Mouse (Mus musculus): ENCODE results near the gene Thrap3.
"Not testable (repeated sequence)": the region's sequence is repeated elsewhere in the genome, so short reads cannot be mapped to it uniquely, and the experiment has no call there.

The Thrap3 gene

DNA sequence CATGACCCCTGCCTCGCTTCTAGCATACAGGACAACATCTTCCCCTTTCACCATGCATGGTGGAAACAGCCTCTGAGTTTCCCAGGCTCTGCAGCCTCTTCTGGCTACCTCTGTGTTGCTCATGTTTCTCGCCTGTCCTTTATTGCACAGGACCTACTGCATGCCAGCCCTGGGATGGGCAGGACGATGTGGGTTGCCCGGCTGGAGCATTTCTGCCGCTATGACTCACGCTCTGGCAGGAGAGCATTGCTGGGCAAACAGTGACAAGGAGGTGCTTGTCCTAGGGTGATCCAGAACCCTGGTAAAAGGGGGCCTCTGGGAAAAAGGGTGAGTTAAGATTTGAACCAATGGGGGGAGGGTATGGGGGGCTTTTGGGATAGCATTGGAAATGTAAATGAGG lies 15.2 kb upstream of the Thrap3 start:
- DNase-seq: no peak

DNA sequence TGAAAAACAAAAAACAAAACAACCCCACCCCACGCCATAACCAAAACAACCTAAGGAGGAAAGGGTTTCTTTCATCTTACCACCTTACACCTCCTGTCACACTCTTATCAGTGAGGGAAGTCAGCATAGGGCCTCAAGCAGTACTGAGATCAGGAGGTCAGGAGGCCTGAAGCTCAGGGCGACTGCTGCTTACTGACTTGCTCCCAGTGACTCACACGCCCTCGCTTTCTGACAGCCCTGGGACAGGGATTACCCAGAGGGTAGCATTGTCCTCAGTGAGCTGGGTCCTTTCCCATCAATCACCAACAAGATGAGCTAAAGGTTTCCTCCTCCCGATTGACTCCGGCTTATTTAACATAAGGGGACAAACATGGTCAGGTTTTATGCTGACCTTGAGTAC lies 4.5 kb upstream of the Thrap3 start:
- DNase-seq: no peak

DNA sequence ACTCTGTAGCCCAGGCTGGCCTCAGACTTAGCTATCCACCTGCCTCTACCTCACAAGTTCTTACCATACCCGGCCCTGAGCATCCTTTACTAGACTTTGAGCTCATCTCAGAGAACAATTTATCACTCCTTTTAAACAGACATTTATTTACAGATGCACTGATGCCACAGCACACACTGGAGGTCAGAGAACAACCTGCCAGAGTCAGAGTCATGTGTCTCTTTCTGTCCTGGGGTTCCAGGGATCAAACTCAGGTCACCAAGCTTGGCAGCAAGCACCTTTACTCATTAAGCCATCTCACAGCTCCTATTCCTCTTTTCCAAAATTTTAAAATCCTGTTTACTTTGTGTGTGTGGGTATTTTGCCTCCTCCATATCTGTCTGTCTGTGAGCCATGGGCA lies 2.8 kb upstream of the Thrap3 start:
- DNase-seq: no peak

DNA sequence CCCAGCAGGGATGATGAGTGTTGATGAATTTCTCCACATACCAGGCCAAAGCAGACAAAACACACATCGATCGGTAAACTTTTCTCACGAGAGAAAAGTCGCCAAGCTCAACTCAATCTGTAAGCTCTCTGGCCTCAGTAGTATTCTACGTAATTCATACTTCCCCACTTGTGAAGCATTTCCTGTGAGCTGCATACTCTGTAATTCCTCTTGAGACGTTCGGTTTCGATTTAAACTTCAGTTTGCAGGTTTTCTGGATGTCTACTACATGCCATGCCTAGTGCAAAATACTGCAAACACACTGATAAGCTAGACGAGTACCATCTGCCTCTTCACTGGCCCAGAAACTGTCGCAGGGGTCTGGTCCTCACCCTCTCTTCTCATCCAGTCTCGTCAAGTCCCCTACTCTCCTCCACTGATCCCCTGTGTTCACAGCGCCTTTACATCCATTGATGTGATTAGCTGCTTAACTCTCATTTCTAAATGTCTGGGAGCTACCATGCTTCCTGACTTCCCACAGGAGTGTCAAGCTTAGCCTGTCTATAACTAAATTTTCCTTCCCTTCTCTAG lies 2.2 kb upstream of the Thrap3 start:
- DNase-seq: no peak

GRCm38 (mm10) chr4:126204016-126204415 lies 1.5 kb upstream of the Thrap3 start:
- no peak for DNase-seq

DNA sequence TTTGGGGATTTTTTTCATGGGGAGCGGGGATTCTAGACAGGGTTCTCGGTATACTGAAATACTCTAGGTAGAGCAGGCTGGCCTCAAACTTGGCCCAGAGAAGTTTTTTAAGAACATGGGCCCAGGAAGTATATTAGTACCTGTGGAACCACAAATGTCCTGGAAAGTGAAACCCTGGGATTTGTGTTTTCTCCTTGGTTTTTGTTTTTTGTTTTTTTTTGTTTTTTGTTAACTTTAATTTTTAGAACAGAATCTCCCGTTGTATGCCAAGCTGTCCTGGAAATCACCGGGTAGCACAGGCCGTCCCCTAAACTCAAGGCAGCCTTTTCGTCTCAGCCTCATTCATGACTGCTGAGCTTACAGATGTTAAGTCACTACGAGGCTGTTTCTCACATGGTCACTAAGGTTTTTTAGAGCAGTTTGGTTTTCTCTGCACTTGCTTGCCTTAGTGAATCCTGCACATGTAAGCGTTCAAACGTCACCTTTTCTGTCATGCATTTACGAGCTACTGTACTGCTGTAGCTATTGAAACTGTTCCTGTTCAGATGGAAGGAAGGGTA lies 856 bp upstream of the Thrap3 start:
- no peak for DNase-seq

GRCm38 (mm10) chr4:126201514-126202302 lies 852 bp downstream of the Thrap3 start:
- DNase-seq: no peak

DNA sequence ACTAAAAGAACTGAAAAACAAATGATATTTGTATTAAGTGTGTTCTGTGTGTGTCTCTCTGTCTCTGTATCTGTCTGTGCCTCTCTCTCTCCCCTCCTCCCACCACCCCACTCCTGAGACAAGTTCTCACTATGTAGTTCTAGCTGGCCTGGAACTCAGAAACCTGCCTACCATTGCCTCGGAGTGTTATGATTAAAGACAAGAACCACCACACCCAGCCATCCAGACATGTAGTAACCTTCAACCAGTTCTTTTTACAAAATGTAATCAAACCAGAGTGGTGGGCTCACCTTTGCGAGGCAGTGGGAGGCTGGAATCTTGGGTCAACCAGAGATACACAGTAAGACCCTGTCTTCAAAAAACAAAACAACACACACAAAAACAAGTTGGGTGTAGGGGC lies 1.9 kb downstream of the Thrap3 start:
- DNase-seq: no peak

- DNase-seq: no peak
Measured at GRCm38 (mm10) chr4:126200036-126200435, 2.5 kb downstream of the Thrap3 start.

- DNase-seq: no peak
Measured at GRCm38 (mm10) chr4:126199556-126199955, 3.0 kb downstream of the Thrap3 start.

GRCm38 (mm10) chr4:126197485-126197884 lies 5.1 kb downstream of the Thrap3 start:
- no peak for DNase-seq

DNA sequence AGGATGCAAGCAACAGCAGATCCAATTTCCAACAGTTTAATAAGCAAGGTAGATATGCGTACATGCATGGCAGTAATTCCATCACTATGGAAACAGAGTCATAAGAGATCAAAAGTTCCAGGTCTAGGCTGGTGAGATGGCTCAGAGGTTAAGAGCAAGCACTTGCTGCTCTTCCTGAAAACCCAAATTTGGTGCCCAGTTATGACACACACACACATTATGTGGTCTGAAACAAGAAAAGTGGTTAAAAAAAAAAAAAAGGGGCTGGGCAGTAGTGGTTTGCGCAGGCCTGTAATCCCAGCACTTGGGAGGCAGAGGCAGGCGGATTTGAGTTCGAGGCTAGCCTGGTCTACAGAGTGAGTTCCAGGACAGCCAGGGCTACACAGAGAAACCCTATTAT lies 7.6 kb downstream of the Thrap3 start:
- no peak for DNase-seq

DNA sequence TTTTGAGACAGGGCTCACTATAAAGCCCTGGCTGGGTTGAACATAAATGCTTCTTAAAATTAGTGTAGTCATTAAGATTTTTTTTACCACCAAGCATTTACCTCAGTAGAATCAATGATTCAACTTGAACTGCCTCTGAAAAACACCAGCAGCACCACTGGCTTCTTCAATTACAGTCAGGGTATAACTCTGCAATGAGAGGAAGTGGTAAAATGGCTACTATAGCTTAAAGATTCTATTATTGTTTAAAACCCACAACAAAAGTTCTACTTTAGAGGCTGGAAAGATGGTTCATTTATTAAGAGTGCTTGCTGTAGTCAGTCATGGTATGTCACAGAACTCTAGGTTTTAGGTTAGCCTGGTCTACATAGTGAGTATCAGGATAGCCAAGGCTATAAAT lies 8.3 kb downstream of the Thrap3 start:
- DNase-seq: no peak

- DNase-seq: no peak
Measured at GRCm38 (mm10) chr4:126190636-126191035, 11.9 kb downstream of the Thrap3 start.

GRCm38 (mm10) chr4:126187096-126187495 lies 15.5 kb downstream of the Thrap3 start:
- DNase-seq: no peak

GRCm38 (mm10) chr4:126183034-126183433 lies 19.5 kb downstream of the Thrap3 start:
- no peak for DNase-seq

DNA sequence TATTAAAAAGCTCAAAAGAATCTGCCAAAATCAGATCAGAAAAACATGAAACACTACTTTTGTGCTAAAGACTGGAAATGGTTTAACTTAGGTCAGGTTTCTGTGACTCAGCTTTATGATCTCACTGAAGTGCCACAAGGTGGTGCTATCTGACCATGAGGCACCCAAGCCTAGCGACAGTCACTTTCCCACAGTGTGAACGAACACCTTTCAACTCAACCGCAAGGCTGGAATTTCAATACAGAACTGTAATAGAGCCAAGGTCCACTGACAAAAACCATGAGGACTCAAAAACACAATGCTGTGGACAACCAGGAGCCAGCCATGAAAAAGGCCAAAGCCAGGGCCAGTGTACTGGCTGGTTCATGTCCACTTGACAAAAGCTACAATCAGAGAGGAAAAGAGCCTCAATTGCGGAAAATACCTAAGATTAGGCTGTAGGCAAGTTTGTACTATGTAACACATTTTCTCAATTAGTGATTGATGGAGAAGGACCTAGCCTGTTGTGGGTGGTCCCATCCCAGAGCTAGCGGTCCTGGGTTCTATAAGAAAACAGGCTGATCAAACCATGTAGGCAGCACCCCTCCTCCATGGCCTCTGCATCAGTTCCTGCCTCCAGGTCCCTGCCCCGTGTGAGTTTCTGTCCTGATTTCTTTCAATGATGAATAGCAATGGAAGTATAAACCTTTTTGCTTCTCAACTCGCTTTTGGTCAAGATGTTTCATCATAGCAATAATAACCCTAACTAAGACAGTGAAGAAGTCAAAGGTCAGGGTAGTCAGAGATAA lies 21.2 kb downstream of the Thrap3 start:
- DNase-seq: peak; percentile 27

DNA sequence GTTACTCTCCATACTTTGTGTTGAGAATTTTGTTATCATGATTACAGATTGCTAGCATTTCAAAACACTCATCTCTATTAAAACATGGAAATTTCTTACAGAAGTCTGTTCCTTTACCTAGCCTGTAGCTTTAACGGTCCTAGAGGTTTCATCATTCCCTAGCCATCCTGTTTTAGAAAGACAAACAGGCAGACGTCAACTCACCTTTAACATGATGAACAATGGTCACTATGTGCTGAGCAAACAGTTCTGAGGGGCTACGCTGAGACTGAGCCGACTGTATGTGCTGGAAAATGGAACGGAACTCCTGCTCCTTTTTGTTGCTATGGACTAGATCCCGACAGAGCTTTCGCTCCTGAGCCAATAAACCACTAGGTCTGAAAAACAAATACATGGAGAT lies 26.6 kb downstream of the Thrap3 start:
- not testable (repeated sequence) for DNase-seq

DNA sequence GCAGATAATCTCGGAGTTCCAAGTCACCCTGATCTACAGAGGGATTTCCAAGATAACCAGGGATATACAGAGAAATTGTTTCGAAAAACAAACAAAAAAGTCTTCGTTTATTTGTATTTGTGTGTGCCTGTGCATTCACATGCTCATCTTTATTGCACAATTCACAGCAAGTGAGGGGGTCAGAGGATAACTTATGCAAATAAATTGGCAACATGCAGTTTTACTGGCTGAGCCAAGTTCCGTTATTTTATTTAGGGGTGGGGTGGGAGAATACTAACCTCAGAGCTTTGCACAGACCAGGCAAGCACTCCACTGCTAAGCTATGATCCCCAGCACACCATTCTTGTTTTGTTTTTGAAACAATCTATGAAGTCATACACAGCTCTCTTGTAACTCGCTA lies 28.8 kb downstream of the Thrap3 start:
- DNase-seq: no peak

DNA sequence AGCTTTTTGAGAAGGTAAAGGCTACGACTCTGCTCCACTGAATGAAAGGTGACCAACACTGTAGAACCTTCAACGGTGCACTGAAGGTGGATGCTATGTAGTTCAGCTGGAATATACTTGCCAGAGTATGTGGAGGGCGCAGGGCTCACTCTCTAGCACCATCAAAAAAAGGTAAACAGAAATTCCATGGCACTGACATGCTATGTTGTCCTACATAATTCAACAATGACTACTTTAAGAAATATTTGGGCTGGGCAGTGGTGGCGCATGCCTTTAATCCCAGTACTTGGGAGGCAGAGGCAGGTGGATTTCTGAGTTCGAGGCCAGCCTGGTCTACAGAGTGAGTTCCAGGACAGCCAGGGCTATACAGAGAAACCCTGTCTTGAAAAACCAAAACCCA lies 31.8 kb downstream of the Thrap3 start:
- DNase-seq: not testable (repeated sequence)

- DNase-seq: no peak
Measured at GRCm38 (mm10) chr4:126168851-126169250, 33.7 kb downstream of the Thrap3 start.

- no peak for DNase-seq
Measured at GRCm38 (mm10) chr4:126166084-126166483, 36.5 kb downstream of the Thrap3 start.

DNA sequence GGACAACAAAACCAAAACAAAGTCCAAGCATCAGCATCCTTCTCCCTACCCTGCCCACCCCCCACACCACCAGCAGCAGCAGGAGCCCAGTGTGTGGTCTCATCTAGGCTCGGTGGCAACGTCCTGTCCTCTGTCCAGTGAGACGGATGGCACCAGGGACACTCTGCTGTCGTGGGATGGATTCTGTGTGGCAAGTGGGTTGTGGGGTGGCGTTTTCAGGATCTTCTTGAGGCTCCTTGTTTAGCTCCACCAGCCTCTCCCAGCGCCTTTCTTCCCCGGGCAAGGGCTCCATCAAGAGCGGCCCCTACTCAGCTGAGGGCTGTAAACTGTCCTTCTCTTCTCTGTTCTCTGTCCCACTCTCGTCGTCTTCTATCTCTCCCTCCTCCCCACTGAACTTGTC lies 37.5 kb downstream of the Thrap3 start:
- DNase-seq: not testable (repeated sequence)

DNA sequence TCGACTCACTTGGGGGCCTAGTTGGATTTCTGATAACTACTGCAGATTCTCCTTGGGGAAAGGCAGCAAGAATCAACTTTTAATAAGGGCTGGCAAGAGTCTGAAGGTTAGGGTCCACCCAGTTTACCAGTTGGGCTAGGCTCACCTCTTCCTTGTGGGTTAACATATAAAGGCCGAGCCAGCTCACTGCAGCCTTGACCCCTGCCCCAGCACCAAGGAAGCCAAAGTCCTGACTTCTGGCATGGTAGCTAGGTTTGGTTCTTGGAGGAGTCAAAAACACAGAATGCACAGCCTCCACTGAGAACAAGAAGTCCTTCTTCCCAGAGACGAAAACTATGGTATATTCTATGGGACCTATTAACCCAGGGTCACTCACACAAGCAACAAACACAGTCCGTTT lies 38.9 kb downstream of the Thrap3 start:
- DNase-seq: no peak
